Mouse (Mus musculus): Measurements from ENCODE around the gene Retreg2.

The Retreg2 gene

DNA sequence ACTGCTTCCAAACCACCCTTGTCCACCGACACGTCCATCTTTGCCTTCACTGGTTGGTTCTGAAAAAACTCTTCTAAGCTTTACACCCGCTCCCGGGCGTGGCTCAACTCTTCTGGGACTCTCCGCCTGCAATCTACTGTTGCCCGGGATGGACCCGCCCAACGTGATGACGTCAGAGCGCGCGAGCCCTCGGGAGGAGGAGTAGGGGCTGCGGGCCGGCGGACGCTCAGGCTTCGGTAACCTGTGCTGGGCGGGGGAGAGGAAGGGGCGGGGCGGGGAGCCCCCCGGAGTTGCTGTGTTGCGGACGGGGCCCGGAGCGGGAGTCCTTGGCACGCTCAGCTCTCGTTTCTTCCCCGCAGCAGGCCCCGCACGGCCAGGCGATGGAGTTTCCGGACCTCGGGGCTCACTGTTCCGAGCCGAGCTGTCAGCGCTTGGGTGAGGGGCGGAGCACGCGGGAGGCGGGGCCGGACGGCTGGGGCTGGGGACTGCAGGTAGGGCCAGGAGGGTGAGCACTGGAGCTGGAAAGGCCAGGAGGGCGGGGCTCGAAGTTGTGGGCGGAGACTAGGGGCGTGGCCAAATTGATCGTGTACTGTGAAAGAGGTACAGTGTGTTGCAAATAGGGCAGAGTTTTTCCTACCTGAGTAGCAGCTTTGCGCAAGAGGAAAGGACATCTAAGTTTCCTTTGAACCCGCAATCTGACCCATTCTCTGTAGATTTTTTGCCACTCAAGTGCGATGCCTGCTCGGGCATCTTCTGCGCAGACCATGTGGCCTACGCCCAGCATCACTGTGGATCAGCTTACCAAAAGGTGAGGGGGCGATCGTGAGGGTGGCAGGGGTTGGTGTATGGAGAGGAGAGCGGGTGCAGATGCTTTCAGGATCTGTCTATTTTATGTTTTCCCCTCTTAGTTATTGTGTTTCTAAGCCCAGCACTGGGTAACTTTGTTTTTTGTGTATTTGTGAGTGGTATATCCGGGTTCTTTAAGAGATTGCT, 26.2 kb downstream of the Retreg2 start, which contains the start of gene Zfand2b:
Gene Zfand2b (plus strand): TSS at position 175 of the 993 bp plus-strand sequence.
- peak; percentile 92 for DNase-seq (ENCODE audit: low read depth, low spot score)

DNA sequence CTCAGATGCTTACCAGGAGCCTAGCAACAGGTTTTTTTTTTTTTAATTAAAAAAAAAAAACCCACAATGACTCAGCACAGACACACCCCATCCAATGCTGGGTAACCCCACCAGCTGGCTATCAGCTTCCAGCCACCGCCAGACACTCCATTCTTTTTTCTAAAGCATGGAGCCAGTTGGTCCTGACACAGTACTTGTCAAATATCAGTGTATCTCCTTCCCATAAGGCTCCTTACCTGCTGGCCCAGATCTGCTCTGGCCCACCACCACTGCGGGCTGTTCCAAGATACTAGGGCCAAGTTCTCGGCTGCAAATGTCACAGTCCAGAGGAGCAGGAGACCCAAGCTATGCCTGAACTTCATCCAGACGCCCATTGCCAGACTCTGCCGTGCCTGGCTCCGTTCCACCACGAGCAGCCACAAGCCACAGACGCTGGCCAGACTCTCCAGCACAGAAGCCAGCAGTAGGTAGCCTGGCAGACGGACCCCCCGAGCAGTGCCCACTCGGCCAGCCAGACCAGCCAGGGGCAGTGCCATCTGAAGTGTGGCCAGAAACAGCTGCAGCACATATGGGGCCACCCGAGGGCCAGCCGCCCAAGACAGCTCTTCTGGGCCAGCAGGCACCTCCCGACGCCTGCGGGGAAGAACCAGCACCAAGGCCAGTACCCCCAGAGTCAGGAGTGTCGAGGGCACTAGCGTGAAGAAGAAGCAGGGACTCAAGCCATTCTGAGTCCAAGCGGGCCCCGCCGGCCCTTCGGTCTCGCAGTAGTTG, 36.9 kb downstream of the Retreg2 start:
- peak; percentile 38 for DNase-seq (ENCODE audit: low read depth, low spot score)

DNA sequence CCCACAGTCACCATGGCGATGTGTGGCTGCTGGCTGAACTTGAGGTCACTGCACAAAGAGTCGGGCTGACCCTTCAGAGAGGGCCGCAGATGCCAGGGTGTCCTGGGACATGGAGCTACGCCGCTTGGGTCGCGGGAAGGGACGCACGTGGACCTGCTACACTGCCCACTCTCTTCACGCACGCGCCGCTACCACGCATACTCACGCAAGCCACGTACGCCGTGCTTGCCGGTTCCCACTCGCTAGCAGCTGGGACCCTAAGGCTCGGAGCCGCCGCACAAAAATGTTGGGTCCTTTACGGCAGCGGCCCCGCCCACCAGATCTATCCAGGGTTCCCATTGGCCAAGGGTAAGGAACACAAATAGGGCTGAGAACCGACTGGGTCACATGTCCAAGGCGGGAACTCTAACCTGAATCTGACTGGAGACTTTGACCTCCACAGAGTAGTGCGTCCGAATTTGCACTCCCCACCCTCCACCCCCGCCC, 37.6 kb downstream of the Retreg2 start, which contains the start of gene Abcb6:
Gene Abcb6 (minus strand): TSS at position 288 of the 486 bp plus-strand sequence.
- peak; percentile 80 for DNase-seq (ENCODE audit: low read depth, low spot score)

DNA sequence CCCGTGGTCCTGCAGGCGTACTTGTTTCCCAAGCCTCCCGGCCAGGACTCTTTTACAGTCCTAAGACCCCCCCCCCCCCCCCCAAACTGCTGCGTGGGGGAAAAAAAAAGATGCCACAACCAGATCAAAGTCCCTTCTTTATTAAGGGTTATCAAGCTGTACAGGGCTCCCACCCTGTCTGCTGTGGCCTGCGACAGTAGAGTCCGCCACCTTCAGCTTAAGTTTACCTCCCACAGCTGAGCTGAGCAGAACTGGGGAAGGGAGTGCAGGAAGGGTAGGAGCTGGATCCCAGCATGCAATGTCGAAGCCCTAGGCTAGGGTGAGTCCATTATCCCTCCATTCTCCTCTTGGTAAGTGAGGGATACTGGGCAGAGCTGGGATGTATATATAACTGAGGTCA, 38.2 kb downstream of the Retreg2 start:
- no peak for DNase-seq (ENCODE audit: low read depth, low spot score)

DNA sequence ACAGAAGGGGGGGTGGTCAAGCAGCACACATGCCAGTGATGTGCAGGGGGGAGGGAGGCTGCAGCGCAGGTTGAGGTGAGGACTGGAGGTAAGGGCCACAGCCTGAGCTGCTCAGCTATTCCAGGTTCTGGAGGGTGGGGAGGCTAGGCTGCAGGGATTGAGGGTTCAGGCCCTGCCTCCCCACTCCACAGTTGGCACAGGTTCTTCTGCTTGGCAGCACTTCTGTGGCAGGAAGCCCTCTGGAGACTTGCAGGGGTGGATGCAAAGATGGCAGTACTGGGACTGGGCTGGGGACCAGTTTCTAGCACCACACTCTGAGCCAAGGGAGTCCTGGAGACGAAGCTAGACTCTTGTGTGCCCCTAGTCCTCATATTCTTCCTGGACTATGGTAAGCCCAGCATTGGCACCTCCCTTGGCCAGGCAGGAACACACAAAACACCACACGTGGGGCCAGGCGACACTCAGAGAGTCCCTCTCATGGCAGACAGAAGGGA, 38.8 kb downstream of the Retreg2 start:
- no peak for DNase-seq (ENCODE audit: low read depth, low spot score)

DNA sequence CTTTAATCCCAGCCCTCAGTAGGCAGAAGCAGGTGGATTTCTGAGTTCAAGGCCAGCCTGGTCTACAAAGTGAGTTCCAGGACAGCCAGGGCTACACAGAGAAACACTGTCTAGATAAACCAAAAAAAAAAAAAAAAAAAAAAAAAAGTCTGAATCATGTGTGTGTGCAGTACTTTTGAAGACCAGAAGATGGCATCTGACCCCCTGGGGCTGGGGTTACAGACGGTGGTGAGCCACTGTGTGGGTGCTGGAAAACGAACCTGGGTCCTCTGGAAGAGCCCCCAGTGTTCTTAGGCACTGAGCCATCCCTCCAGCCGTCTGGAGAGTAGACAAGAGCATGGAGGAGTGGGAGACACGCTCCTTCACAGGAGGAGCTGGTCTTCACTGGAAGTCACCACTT, 39.6 kb downstream of the Retreg2 start:
- no peak for DNase-seq (ENCODE audit: low read depth, low spot score)

DNA sequence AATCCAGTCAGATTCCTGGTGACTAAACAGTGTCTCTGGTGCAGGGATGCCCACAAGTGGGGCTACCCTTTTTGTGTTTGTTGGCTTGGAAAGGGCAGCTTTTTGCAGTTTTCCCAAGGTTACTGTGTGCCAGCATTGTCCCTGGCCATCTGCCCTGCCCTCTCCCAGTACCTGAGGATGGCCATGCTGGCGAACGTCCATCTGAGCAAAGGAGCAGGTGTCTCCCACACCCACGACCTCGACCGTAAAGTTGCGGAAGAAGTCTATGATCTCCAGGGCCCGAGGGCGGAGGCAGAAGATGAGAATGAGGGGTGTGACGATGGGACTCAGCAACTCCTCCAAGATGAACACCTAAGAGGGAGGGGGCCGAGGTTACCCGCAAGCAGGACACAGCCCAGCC, 42.9 kb downstream of the Retreg2 start:
- DNase-seq (ENCODE audit: low read depth, low spot score), result no peak

DNA sequence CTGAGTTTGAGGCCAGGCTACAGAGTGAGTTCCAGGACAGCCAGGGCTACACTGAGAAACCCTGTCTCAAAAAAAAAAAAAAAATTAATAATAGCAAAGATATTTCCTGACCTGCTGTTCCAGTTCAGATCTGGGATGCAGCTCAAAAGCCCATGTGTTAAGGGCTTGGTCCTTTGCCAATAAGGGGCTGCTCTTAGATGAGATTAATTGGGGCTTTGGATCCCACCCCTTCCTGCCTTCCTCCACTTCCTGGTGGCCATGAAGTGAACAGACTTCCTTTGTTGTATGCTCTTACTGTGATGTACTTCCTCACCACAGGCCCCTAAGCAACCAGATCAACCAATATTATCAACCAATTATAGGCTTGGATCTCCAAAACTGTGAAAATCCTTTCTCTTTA, 44.5 kb downstream of the Retreg2 start:
- no peak for DNase-seq (ENCODE audit: low read depth, low spot score)

DNA sequence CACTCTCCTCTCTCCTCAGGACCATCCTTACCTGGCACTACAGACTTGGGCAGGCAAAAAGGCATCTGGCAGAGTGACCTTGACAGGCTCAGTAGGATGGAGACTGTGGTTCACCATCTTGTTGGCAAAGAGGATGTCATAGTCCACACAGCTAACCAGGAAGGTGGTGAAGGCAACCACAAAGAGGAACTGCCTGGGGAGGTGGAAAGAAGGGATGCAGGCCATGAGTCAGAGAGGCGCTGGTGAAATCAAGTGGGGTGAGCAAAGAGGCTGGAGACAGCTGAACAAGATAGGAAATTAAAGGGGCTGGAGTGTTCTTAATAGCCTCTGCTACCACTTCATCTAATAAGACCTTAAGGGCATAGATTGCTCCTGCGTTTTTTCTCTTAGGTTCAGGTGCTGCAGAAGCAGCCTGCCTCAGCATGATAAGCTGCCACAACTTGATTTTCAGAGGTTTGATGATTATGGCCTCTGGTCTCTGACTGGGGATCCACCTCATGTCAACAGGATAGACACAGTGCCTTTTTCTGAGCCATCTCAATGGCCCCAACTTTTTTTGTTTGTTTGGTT, 45.4 kb downstream of the Retreg2 start:
- DNase-seq (ENCODE audit: low read depth, low spot score), result no peak

DNA sequence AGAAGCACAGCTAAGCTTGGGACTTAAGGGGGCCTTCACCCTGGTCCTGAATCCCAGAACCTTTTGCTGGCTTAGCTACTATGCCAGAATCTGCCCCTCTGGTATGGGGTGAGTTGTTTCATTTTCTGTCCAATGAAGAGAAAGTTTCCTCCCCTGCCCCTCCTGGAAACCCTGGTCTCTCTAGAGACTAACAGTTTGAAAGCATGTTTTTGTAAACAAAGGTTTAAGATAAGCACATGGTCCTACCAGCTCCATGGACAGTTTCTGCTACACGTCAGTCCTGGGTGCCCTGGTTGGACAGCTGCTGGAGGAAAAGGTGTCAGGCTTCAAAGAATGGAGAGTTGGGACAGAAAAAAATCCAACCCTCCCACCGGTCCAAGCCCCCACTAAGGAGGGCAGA, 48.0 kb downstream of the Retreg2 start:
- no peak for DNase-seq (ENCODE audit: low read depth, low spot score)

DNA sequence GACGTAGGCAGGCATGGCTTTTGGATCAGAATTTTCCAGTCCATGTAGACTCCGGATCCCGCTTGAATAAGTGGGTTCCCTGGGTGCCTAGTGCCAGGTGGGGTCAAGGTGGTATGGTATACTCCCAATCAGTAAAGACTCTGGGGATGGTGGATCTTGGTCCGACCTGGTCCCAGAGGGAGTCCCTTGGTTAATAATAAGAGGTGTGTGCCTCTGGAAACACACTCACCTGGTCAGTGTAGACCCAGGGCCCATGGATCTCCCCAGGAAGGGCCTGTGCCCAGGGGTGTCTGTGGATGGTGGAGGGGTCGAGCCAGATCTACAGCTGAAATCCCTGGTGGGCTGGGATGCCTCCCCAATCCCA, 48.7 kb downstream of the Retreg2 start:
- no peak for DNase-seq (ENCODE audit: low read depth, low spot score)

DNA sequence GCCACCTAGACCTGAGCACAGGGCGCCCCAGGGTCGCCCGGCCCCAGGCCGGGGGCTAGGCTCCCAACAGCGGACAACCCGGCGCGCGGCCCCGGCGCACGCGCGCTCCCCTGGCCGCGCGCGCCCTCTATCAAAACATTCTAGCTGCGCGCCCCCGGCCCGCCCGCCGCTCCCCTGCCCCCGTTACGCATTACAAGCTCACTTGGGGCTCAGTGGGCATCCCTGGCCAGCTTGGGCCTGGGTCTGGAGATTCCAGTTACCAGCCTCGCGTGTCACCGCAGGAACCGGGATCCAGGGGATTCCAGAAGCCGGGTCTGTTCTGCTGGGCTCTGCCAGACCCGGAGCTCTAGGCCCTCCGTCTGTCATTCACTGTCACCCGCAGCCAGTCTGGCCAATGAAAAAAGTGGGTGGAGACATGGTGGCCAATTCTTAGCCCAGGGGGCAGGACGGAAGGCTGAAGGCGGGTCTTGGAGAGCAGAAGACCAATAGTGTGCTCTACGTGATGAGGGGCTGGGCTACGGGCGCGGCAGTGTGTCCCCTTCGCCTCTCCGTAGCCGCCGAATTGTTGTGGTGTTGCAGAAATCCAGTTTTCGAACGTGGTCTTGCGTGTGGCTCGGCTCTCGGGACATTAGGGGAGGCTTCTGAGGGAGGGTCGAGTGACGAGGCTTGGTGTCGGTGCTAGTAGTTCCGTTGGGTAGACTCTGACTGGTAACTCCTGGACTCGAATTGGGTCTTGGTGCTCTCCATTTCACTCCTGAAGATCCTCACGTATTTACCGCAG, 49.2 kb downstream of the Retreg2 start, which contains the start of the genes Ankzf1 and Atg9a:
Gene Ankzf1 (plus strand): TSS at position 530 of the 781 bp plus-strand sequence.
Gene Atg9a (minus strand): TSS at position 575 of the 781 bp plus-strand sequence.
- DNase-seq (ENCODE audit: low read depth, low spot score), result peak; percentile 96

DNA sequence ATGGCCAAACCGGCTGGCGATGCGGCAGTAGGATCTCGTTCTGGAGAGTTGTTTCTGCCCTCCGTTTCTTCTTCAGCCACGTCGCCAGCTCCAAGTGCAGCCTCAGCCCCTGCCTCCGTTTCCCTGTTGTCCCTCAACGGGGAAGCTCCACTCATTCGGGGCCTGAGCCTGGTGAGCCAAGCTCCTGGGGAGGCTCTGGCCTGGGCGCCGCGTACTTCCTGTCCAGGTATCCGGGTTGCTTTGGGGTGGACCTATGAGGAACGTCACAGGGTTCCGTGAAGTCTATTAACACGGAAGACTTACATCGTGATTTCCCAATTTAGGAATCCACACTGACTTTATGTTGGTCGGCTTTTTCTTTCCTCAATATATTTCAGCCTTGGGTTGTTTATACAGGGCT, 49.9 kb downstream of the Retreg2 start:
- no peak for DNase-seq (ENCODE audit: low read depth, low spot score)
